Mouse (Mus musculus): ENCODE data around the gene 0610012G03Rik. TPM values are rescaled to one million over a fixed set of nuclear protein-coding genes. Genes with fewer than 3 reads are reported as not detected.
"Not testable (repeated sequence)": the region's sequence is repeated elsewhere in the genome, so short reads cannot be mapped to it uniquely, and the experiment has no call there.

Gene 0610012G03Rik
- polyA plus RNA-seq, 1 experiment from 2014 or later: 84.6 TPM

DNA sequence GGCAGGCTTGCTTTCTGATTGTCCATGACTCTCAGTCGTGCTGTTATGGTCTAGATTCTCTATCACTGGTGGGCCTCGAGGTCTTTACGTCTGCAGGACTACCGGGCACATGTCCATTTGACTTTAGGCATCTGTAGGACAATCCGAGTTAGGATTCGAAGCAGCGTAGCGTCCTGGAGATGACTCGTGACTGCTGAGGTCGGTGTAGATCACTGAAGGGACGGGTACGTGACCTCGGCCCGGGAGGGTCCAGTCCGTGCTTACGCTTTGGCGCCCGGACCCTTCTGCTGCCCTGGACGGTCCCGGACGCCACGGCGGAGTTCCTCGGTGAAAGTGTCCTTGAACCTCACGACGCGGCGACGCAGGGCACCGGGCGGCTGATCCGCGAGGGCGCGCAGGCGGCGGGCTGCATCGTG is 385 bp downstream of the 0610012G03Rik start:
- DNase-seq (ENCODE audit: low spot score) (no peak), ATAC-seq (replicated peaks; ENCODE audit: low FRiP score) (peak; percentile 75)
- H3K4me1 ChIP-seq (replicated peaks; ENCODE audit: control insufficient read depth, insufficient read depth, low read length): peaks cover 10% of the 10 kb centered on the region; the same call in 1 of the 2 replicates
- H3K4me2 ChIP-seq (ENCODE audit: low read depth, low read length, severe bottlenecking): peak overlapping the region; percentile 60
- H3K4me3 ChIP-seq (ENCODE audit: low read depth, low read length): peak overlapping the region; percentile 94
- H3K27me3 ChIP-seq (ENCODE audit: control insufficient read depth, insufficient read depth, low read length): no peaks in the 10 kb centered on the region
- H3K9ac ChIP-seq (ENCODE audit: low read length): peak overlapping the region; percentile 91
- no peaks in the 10 kb centered on the region for H3K36me3 ChIP-seq (ENCODE audit: control insufficient read depth, insufficient read depth, low read length)
- under 1% methylated on average over 38 of the region's 38 CpGs for WGBS
- no peaks in the 10 kb centered on the region for H3K9me3 ChIP-seq (ENCODE audit: control insufficient read depth, low read length)
- peak overlapping the region; percentile 54 for H3K27ac ChIP-seq (ENCODE audit: low read depth, low read length)

DNA sequence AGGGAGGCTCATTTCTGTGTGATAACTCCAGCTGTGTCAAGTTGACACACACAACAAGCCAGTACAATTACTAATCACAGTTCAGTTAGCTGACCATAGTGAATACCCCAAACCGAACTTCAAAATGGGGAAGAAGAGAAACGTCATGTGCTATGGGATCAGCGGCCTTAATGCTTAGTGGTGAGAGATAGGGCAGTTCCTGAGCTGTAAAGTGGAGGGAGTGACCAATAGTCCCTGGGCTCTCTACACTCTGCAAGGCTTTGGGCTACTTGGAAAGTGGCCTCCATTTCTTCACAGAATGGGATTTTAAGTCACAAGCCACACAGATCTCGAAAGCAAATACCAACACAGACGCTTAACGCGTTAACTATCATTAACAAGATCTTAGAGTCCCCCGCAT is 961 bp downstream of the 0610012G03Rik start:
- 35% methylated on average over 8 of the region's 8 CpGs for WGBS
- Histone ChIP-seq H3K4me1 (replicated peaks; ENCODE audit: control insufficient read depth, insufficient read depth, low read length) (peaks cover 10% of the 10 kb centered on the region; the same call in 1 of the 2 replicates), H3K9me3 (ENCODE audit: control insufficient read depth, low read length) (no peaks in the 10 kb centered on the region), H3K27me3 (ENCODE audit: control insufficient read depth, insufficient read depth, low read length) (no peaks in the 10 kb centered on the region), H3K9ac (ENCODE audit: low read length) (peak overlapping the region; percentile 91), H3K36me3 (ENCODE audit: control insufficient read depth, insufficient read depth, low read length) (no peaks in the 10 kb centered on the region), H3K4me2 (ENCODE audit: low read depth, low read length, severe bottlenecking) (peak overlapping the region; percentile 60), H3K4me3 (ENCODE audit: low read depth, low read length) (peak overlapping the region; percentile 94), H3K27ac (ENCODE audit: low read depth, low read length) (no peak overlapping the region)
- ATAC-seq (replicated peaks; ENCODE audit: low FRiP score): no peak
- DNase-seq (ENCODE audit: low spot score): no peak

DNA sequence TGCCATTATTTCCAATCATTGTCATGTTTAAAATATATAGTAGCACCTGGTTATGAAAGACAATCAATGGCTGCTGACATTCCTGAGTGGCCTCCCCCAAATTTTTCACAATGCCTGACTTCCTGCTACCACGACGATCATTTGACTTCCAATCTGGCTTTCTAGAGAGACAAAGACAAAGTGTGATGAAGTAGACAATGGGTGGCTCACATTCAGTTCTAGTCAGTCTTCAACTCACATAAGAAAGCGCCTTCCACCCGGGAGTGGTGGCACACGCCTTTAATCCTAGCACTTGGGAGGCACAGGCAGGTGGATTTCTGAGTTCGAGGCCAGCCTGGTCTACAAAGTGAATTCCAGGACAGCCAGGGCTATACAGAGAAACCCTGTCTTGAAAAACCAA is 2.3 kb downstream of the 0610012G03Rik start:
- not testable (repeated sequence) for H3K4me3 ChIP-seq (ENCODE audit: low read depth, low read length); DNase-seq (ENCODE audit: low spot score); H3K9me3 ChIP-seq (ENCODE audit: control insufficient read depth, low read length); H3K27me3 ChIP-seq (ENCODE audit: control insufficient read depth, insufficient read depth, low read length); H3K4me2 ChIP-seq (ENCODE audit: low read depth, low read length, severe bottlenecking); H3K36me3 ChIP-seq (ENCODE audit: control insufficient read depth, insufficient read depth, low read length); ATAC-seq (replicated peaks; ENCODE audit: low FRiP score); H3K9ac ChIP-seq (ENCODE audit: low read length); H3K27ac ChIP-seq (ENCODE audit: low read depth, low read length)
- peaks cover 10% of the 10 kb centered on the region; the same call in 1 of the 2 replicates for H3K4me1 ChIP-seq (replicated peaks; ENCODE audit: control insufficient read depth, insufficient read depth, low read length)
- WGBS: 91% methylated on average over 6 of the region's 6 CpGs

DNA sequence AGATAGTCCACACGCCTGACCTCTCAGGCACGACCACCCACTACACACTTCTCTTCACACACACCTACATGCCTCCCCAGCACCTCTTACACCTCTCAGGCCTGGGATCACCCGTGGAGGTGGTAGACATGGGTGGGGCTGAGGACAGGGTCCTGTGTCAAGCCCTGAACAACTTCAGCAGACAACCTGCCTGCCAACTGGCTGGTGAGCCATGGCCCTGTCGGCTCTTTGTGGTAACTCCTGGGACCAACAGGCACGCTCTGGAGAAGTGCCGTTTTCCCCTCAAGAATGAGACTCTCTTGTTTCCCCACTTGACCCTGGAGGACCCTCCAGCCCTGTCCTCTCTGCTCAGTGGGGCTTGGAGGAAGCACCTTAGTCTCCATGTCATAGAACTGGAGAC is 2.9 kb downstream of the 0610012G03Rik start:
- Histone ChIP-seq H3K36me3 (ENCODE audit: control insufficient read depth, insufficient read depth, low read length) (no peaks in the 10 kb centered on the region), H3K9me3 (ENCODE audit: control insufficient read depth, low read length) (no peaks in the 10 kb centered on the region), H3K4me3 (ENCODE audit: low read depth, low read length) (no peak overlapping the region), H3K4me2 (ENCODE audit: low read depth, low read length, severe bottlenecking) (no peak overlapping the region), H3K27ac (ENCODE audit: low read depth, low read length) (no peak overlapping the region), H3K27me3 (ENCODE audit: control insufficient read depth, insufficient read depth, low read length) (no peaks in the 10 kb centered on the region), H3K9ac (ENCODE audit: low read length) (no peak overlapping the region), H3K4me1 (replicated peaks; ENCODE audit: control insufficient read depth, insufficient read depth, low read length) (peaks cover 10% of the 10 kb centered on the region; the same call in 1 of the 2 replicates)
- DNase-seq (ENCODE audit: low spot score) (no peak), ATAC-seq (replicated peaks; ENCODE audit: low FRiP score) (no peak)
- 92% methylated on average over 6 of the region's 6 CpGs for WGBS

DNA sequence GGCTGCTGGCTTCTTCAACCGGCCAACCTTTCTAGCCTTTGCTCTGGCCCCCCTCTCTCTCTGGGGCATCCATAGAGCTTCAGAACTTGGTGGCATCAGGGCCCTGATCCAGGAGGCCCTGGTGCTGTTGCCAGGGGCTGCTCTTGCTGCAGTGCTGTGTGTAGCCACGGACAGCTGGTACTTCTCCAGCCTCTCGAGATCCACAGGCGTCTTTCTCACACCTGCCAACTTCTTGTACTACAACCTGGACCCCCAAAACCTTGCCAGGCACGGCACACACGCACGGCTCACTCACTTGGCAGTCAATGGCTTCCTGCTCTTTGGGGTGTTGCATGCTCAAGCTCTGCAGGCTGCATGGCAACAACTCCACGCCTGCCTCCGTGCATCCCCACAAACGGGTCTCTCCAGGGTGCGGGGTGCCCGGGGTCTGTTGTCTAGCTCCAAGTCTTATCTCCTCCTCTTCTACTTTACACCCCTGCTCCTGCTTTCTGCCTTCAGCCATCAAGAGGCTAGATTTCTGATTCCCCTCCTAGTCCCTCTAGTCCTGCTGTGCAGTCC is 3.5 kb downstream of the 0610012G03Rik start:
- ATAC-seq (replicated peaks; ENCODE audit: low FRiP score) (no peak), DNase-seq (ENCODE audit: low spot score) (no peak)
- no peaks in the 10 kb centered on the region for H3K9me3 ChIP-seq (ENCODE audit: control insufficient read depth, low read length)
- no peak overlapping the region for H3K9ac ChIP-seq (ENCODE audit: low read length)
- no peak overlapping the region for H3K4me3 ChIP-seq (ENCODE audit: low read depth, low read length)
- H3K4me1 ChIP-seq (replicated peaks; ENCODE audit: control insufficient read depth, insufficient read depth, low read length): peaks cover 10% of the 10 kb centered on the region; the same call in 1 of the 2 replicates
- no peak overlapping the region for H3K27ac ChIP-seq (ENCODE audit: low read depth, low read length)
- H3K4me2 ChIP-seq (ENCODE audit: low read depth, low read length, severe bottlenecking): no peak overlapping the region
- no peaks in the 10 kb centered on the region for H3K27me3 ChIP-seq (ENCODE audit: control insufficient read depth, insufficient read depth, low read length)
- 90% methylated on average over 12 of the region's 12 CpGs for WGBS
- H3K36me3 ChIP-seq (ENCODE audit: control insufficient read depth, insufficient read depth, low read length): no peaks in the 10 kb centered on the region

DNA sequence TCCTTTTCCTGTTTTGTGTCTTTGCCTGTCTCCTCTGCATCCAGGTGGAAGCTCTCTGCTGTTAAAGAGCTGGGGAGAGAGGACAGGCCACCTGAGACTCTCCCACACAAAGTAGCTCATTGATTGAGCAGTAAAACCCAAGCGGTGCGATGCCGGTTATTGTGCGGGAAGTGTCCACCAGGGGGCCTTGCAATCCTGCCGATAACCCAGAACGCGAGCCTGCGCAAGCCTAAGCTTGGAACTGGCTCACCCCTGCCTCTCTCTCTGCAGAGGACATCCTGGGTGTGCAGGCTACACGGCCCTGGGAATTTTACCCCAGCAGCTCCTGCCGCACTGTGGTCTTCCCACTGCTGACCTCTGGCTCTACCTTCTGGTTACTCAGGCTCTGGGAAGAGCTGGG is 4.3 kb downstream of the 0610012G03Rik start:
- Histone ChIP-seq H3K4me2 (ENCODE audit: low read depth, low read length, severe bottlenecking) (no peak overlapping the region), H3K4me1 (replicated peaks; ENCODE audit: control insufficient read depth, insufficient read depth, low read length) (peaks cover 10% of the 10 kb centered on the region; the same call in 1 of the 2 replicates), H3K27ac (ENCODE audit: low read depth, low read length) (no peak overlapping the region), H3K36me3 (ENCODE audit: control insufficient read depth, insufficient read depth, low read length) (no peaks in the 10 kb centered on the region), H3K9me3 (ENCODE audit: control insufficient read depth, low read length) (no peaks in the 10 kb centered on the region), H3K4me3 (ENCODE audit: low read depth, low read length) (no peak overlapping the region), H3K9ac (ENCODE audit: low read length) (no peak overlapping the region), H3K27me3 (ENCODE audit: control insufficient read depth, insufficient read depth, low read length) (no peaks in the 10 kb centered on the region)
- 0 out of 2 replicates have a peak, but pooled peaks have one; percentile 49 for ATAC-seq (replicated peaks; ENCODE audit: low FRiP score)
- 2% methylated on average over 10 of the region's 10 CpGs for WGBS
- peak; percentile 87 for DNase-seq (ENCODE audit: low spot score)

DNA sequence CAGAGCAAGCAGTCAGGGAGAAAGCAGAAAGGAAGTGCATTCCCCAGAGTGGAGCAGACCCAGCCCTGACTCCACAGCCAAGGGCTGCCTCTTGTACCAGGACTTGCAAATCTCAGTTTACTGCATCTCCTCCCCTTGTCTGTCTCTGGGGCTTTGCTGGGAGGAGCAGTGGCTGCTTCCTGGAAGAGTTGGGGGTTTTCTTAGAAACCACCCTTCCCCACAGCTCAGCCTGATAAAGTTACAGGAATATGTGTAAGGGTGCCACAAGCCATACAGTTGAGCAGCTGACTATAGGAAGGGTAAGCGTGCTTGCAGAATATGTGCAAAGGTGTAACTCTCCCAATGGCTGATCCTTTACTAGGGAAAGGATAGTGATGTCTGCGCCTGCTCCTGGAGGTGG is 7.7 kb downstream of the 0610012G03Rik start:
- peaks cover 4% of the 10 kb centered on the region for H3K27me3 ChIP-seq (ENCODE audit: control insufficient read depth, insufficient read depth, low read length)
- DNase-seq (ENCODE audit: low spot score) (no peak), ATAC-seq (replicated peaks; ENCODE audit: low FRiP score) (no peak)
- 72% methylated on average over 2 of the region's 2 CpGs for WGBS
- H3K4me3 ChIP-seq (ENCODE audit: low read depth, low read length): no peak overlapping the region
- no peak overlapping the region for H3K27ac ChIP-seq (ENCODE audit: low read depth, low read length)
- no peaks in the 10 kb centered on the region; the same call in 1 of the 2 replicates for H3K4me1 ChIP-seq (replicated peaks; ENCODE audit: control insufficient read depth, insufficient read depth, low read length)
- no peaks in the 10 kb centered on the region for H3K9me3 ChIP-seq (ENCODE audit: control insufficient read depth, low read length)
- H3K4me2 ChIP-seq (ENCODE audit: low read depth, low read length, severe bottlenecking): no peak overlapping the region
- H3K36me3 ChIP-seq (ENCODE audit: control insufficient read depth, insufficient read depth, low read length): no peaks in the 10 kb centered on the region
- H3K9ac ChIP-seq (ENCODE audit: low read length): no peak overlapping the region

DNA sequence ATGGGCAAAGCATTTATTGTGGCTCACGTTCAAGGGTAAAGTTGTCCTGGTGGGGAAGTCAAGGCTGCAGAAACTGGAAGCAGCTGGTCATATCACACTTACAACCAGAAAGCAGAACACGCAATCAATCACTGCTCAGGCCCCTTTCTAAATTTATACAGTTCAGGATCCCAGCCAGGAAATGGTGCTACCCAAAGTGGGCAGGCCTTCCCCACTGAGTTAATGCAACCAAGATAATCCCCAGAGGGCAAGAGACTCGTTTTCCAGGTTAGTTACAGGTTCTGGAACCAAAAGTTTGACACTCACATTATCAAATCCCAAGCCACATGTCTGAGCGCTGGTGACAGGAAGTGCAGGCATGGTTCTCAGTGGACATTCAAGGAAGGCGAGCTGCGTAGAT is 9.4 kb downstream of the 0610012G03Rik start:
- WGBS: 74% methylated on average over 6 of the region's 6 CpGs
- ATAC-seq (replicated peaks; ENCODE audit: low FRiP score): no peak

DNA sequence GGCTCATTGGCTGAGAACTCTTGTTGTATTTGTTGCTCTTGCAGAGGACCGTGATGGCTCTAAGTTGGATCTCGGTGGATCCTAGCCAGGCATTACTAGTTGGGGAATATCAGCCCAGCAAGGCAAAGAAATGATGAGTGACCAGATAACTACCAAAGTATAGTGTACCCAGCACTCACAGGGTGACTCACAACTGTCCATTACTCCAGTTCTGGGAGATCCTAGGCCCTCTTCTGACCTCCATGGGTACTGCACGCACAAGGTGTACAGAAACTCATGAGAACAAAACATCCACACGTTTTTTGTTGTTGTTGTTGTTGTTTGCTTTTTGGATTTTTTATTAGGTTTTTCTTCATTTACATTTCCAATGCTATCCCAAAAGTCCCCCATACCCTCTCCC is 11.7 kb downstream of the 0610012G03Rik start:
- WGBS: 89% methylated on average over 4 of the region's 4 CpGs
- no peak overlapping the region for H3K9ac ChIP-seq (ENCODE audit: low read length)
- no peak for ATAC-seq (replicated peaks; ENCODE audit: low FRiP score)
- peaks cover 25% of the 10 kb centered on the region for H3K27me3 ChIP-seq (ENCODE audit: control insufficient read depth, insufficient read depth, low read length)
- no peak overlapping the region for H3K4me3 ChIP-seq (ENCODE audit: low read depth, low read length)
- DNase-seq (ENCODE audit: low spot score): no peak
- peaks cover 19% of the 10 kb centered on the region; the same call in 1 of the 2 replicates for H3K4me1 ChIP-seq (replicated peaks; ENCODE audit: control insufficient read depth, insufficient read depth, low read length)
- H3K4me2 ChIP-seq (ENCODE audit: low read depth, low read length, severe bottlenecking): no peak overlapping the region
- no peaks in the 10 kb centered on the region for H3K36me3 ChIP-seq (ENCODE audit: control insufficient read depth, insufficient read depth, low read length)
- H3K9me3 ChIP-seq (ENCODE audit: control insufficient read depth, low read length): no peaks in the 10 kb centered on the region
- H3K27ac ChIP-seq (ENCODE audit: low read depth, low read length): no peak overlapping the region

More for the DNA sequence above, 9.4 kb downstream of the 0610012G03Rik start:
- peaks cover 9% of the 10 kb centered on the region; the same call in 1 of the 2 replicates for H3K4me1 ChIP-seq (replicated peaks; ENCODE audit: control insufficient read depth, insufficient read depth, low read length)
- no peak overlapping the region for H3K4me2 ChIP-seq (ENCODE audit: low read depth, low read length, severe bottlenecking)
- H3K9me3 ChIP-seq (ENCODE audit: control insufficient read depth, low read length): no peaks in the 10 kb centered on the region
- no peak overlapping the region for H3K27ac ChIP-seq (ENCODE audit: low read depth, low read length)
- H3K27me3 ChIP-seq (ENCODE audit: control insufficient read depth, insufficient read depth, low read length): peaks cover 21% of the 10 kb centered on the region
- no peaks in the 10 kb centered on the region for H3K36me3 ChIP-seq (ENCODE audit: control insufficient read depth, insufficient read depth, low read length)
- no peak overlapping the region for H3K4me3 ChIP-seq (ENCODE audit: low read depth, low read length)
- no peak overlapping the region for H3K9ac ChIP-seq (ENCODE audit: low read length)
- DNase-seq (ENCODE audit: low spot score): no peak
